Mouse (Mus musculus) small intestine, adult 2 months (tissue): ENCODE data around the gene Tmem132d. TPM values are rescaled to one million over a fixed set of nuclear protein-coding genes. Genes with fewer than 3 reads are reported as not detected.

Source experiments
- H3K27ac ChIP-seq: fragments of 200-500 bp; 2 replicates; pipeline ENCODE4 v1.5.1; 2012; ENCODE audit warnings: low read depth, low read length, control low read depth, inconsistent platforms; ENCODE audit not compliant: insufficient read depth
- H3K27me3 ChIP-seq: fragments of 200-500 bp; 2 replicates; pipeline ENCODE4 v1.6.1; 2012; ENCODE audit warnings: mild to moderate bottlenecking, moderate library complexity, low read length, inconsistent platforms; ENCODE audit not compliant: control insufficient read depth, insufficient read depth
- H3K36me3 ChIP-seq: fragments of 200-500 bp; 2 replicates; pipeline ENCODE4 v1.6.1; 2012; ENCODE audit warnings: mild to moderate bottlenecking, low read length, control low read depth, inconsistent platforms; ENCODE audit not compliant: control insufficient read depth, insufficient read depth
- H3K4me1 ChIP-seq: fragments of 200-500 bp; 2 replicates; pipeline ENCODE4 v1.6.1; 2012; ENCODE audit warnings: low read length, inconsistent platforms, mixed read lengths; ENCODE audit not compliant: control insufficient read depth, insufficient read depth, insufficient read length
- H3K4me3 ChIP-seq: fragments of 200-500 bp; 2 replicates; pipeline ENCODE4 v1.5.1; 2012; ENCODE audit warnings: low read depth, mild to moderate bottlenecking, control low read depth, inconsistent platforms, low read length, moderate library complexity
- CTCF ChIP-seq: fragments of 200-500 bp; IDR thresholded peaks from 2 replicates; pipeline ENCODE4 v1.5.1; 2012; ENCODE audit warnings: low read depth, mild to moderate bottlenecking, control low read depth, inconsistent platforms, low read length, moderate library complexity, mixed read lengths; ENCODE audit not compliant: insufficient replicate concordance, insufficient read length; ENCODE audit errors: extremely low read depth
- POLR2A ChIP-seq: fragments of 200-500 bp; IDR thresholded peaks from 2 replicates; pipeline ENCODE4 v1.6.1; 2012; ENCODE audit warnings: low read depth, mild to moderate bottlenecking, control low read depth, inconsistent platforms, low read length, moderate library complexity
- WGBS: fragments of 180-500 bp; shearing (Covaris S2); methylation state at CpG from one replicate; pipeline ENCODE4 v1.1.7; 2018; 5-methylcytosine and 5-hydroxymethylcytosine counted together
- polyA plus RNA-seq: library from polyadenylated mRNA; depleted of rRNA; stranded (reverse); fragments of >200 nt; gene quantifications from 2 replicates; pipeline ENCODE4 v1.2.3, GENCODE M21; 2012

Tmem132d gene
- polyA plus RNA-seq, 1 experiment, result 0.15 TPM

DNA sequence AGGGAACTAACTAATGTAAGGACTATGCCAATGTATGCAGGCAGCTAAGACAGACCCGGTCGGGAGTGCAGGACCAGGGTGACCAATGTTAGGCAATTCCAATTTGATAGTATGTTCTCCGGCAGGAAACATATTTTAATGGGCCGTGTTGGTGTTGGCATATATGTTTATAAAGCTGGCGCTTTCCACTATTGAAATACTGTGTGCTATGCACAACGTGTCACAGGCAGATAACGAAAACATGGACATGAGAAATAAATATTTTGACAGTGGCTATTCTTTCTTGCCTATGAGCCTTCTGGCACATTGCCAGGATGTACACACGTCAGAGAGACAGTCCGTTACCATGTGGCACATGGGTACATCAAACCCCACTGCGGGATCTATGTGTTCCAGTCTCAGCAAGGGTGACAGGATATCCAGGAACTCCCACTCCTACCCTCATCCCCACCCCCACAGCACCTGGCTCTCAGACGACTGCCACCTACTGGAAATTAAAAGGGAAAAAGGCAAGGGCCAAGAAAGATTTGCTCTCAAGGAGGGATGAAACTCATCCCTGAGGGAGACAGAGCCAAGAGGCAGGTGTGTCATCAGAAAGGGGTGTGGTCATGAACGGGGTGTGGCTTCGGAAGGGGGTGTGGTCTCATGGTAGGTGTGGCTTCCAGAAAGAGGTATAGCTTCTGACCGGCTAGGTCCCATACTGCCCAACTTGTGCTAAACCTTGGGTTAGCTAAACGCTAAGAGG lies 285.8 kb downstream of the Tmem132d start:
- TF ChIP-seq CTCF (no peak), POLR2A (no peak)
- no peak overlapping the region for H3K27ac ChIP-seq
- 75% methylated on average over 15 of the region's 15 CpGs for WGBS
- H3K27me3 ChIP-seq, result no peaks in the 10 kb centered on the region
- H3K36me3 ChIP-seq, result no peaks in the 10 kb centered on the region
- H3K4me1 ChIP-seq, result no peaks in the 10 kb centered on the region
- no peak overlapping the region for H3K4me3 ChIP-seq

DNA sequence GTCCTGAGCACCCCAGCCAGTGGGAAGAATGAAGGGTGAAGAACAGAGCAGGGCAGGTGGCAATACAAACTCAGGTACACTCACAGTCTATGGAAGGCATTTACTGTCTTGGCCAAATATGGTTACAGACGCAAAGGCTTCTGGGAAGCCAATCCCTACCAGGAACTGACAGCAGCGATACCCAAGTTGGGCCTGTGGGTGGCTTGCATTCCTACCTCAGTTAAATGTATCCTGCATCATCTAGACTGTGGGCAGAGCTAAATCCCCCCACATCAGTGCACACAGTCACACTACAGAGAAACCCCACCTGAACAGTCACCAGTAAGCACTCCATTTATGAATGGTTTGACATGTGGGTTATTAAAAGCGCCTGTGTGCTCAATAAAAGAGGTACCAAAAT lies 288.1 kb downstream of the Tmem132d start:
- Histone ChIP-seq H3K36me3 (no peaks in the 10 kb centered on the region), H3K27ac (no peak overlapping the region), H3K27me3 (no peaks in the 10 kb centered on the region), H3K4me3 (no peak overlapping the region), H3K4me1 (no peaks in the 10 kb centered on the region)
- 87% methylated on average over 3 of the region's 3 CpGs for WGBS
- TF ChIP-seq POLR2A (no peak), CTCF (no peak)

DNA sequence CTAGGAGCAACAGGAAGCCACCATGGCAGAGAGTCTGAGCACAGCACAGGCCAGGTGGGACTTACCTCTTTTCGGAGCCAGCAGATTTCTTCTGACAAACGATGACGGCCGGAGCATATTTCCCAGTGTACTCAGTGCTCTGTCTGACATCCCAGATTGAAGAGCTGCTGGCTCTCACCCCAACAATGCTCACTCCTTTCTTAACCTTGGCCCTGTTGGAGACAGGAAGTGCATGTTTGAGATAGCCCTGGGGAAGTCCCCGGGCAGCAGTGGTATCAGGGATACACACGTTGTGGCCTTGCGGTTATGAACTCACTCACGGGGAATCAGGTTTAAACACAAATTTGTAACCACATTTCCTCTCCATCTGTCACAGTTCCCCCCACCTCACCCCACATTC lies 296.1 kb downstream of the Tmem132d start:
- Histone ChIP-seq H3K4me3 (no peak overlapping the region), H3K4me1 (no peaks in the 10 kb centered on the region), H3K27ac (no peak overlapping the region), H3K27me3 (no peaks in the 10 kb centered on the region), H3K36me3 (no peaks in the 10 kb centered on the region)
- no peak for TF ChIP-seq CTCF
- TF ChIP-seq POLR2A, result no peak
- 69% methylated on average over 8 of the region's 8 CpGs for WGBS

DNA sequence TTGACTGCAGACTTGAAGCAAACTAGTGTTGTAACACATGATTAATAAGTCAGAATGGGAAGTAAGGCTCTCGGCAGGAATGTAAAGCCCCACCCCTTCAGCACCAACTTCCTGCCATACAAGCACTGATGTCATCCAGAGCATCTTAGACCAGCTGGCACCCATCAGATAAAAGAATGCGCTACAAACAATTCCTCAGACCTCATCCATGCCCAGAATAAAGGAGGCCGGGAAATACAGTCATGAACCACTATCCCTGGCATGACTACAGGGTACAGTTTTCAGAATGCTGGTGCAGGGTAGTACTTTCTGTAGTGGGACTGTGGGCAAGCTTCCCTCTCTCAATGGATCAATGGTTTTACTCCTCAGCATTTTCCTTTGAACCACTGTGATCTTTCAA lies 310.2 kb downstream of the Tmem132d start:
- Histone ChIP-seq H3K4me3 (no peak overlapping the region), H3K27me3 (no peaks in the 10 kb centered on the region), H3K27ac (no peak overlapping the region), H3K4me1 (no peaks in the 10 kb centered on the region), H3K36me3 (no peaks in the 10 kb centered on the region)
- WGBS, result 60% methylated on average over 3 of the region's 3 CpGs
- TF ChIP-seq POLR2A (no peak), CTCF (no peak)

DNA sequence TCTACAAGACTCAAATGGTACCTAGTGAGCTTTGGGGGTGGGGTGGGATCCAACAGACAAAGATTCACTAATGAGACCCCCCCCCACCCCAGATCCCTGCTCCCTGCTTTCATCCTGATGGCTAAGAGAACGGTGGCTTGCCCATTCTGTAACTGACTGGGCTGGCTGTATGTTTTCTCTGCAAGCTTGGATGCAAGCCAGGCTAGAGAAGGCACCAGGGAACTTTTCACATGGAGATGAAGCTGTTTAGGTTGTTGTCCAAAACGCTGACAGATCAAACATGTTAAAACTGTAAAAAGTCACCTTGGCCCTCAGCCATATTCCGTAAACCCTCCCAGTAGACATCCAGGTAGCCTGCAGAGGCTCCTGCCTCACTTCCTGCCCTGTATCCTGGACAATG lies 313.7 kb downstream of the Tmem132d start:
- TF ChIP-seq POLR2A (no peak), CTCF (no peak)
- no peaks in the 10 kb centered on the region for H3K27me3 ChIP-seq
- 67% methylated on average over 3 of the region's 3 CpGs for WGBS
- H3K27ac ChIP-seq, result no peak overlapping the region
- no peaks in the 10 kb centered on the region for H3K4me1 ChIP-seq
- H3K4me3 ChIP-seq, result no peak overlapping the region
- H3K36me3 ChIP-seq, result no peaks in the 10 kb centered on the region

DNA sequence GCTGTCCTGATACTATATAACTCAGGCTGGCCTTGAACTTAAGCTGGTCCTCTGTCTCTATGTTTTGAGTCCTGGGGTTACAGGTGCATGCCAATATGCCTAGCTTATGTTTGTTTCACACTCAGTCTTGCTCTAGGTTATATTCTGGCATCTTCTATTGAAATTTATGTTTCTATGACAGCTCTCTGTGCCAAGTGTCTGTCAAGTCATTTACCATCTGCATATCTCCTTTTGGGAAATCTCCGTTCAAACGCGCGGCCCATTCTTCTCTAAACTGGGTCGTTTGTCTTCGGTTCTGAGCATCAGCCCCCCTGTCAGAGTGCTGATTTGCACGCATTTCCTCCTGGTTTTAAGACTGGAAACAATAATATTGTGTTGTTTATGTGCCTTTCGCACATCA lies 319.8 kb downstream of the Tmem132d start:
- TF ChIP-seq CTCF (no peak), POLR2A (no peak)
- H3K27ac ChIP-seq, result no peak overlapping the region
- no peak overlapping the region for H3K4me3 ChIP-seq
- H3K27me3 ChIP-seq, result no peaks in the 10 kb centered on the region
- no peaks in the 10 kb centered on the region for H3K36me3 ChIP-seq
- H3K4me1 ChIP-seq, result no peaks in the 10 kb centered on the region
- 86% methylated on average over 8 of the region's 8 CpGs for WGBS

DNA sequence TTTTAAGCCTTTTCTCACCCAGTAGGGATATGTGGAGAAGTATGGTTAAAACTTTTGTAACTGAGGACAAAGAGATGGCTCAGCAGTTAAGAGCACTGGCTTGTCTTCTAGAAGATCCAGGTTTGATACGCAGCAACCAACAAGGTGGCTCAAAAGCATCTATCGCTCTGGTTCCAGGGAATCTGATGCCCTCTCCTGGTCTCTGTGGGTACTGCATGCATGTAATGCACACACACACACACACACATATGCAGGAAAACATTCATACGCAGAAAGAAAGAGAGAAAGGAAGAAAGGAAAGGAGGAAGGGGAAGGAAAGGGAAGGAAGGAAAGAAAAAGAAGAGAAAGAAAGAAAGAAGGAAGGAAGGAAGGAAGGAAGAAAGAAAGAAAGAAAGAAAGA lies 320.4 kb downstream of the Tmem132d start:
- TF ChIP-seq CTCF, result no peak
- no peak for TF ChIP-seq POLR2A
- H3K27me3 ChIP-seq, result no peaks in the 10 kb centered on the region
- no peak overlapping the region for H3K27ac ChIP-seq
- H3K4me1 ChIP-seq, result no peaks in the 10 kb centered on the region
- 89% methylated on average over 3 of the region's 3 CpGs for whole genome bisulfite sequencing
- H3K4me3 ChIP-seq, result no peak overlapping the region
- no peaks in the 10 kb centered on the region for H3K36me3 ChIP-seq
